ENCODE assay signal across 8 mouse cellular contexts in genomic region chr3:61001852-61002586, GRCm38 (mm10). TPM values are rescaled to one million over a fixed set of nuclear protein-coding genes. Genes with fewer than 3 reads are reported as not detected.
DNase-seq lines count a peak whose midpoint lies in the region; ATAC-seq and TF ChIP-seq lines count a peak whose summit lies in the region.

No protein-coding gene starts in this region.

- in situ Hi-C loops in ES-E14 (cut with MboI; ENCODE audit: low sequenced_read_pairs in 2 of 2, unreplicated experiment in 2 of 2): no loop called here

- H3K4me3 ChIP-seq in heart, embryonic 14.5 days (ENCODE audit: control insufficient read depth in 1 of 2, insufficient read depth in 1 of 2, low read depth in 1 of 2, low read length in 2 of 2): peak overlapping the region; percentile 83 to 99
- peak overlapping the region; percentile 75 to 89 for H3K4me3 ChIP-seq in ES-E14 (ENCODE audit: insufficient read depth in 1 of 2, low read depth in 1 of 2, low read length in 2 of 2, poor library complexity in 1 of 2, severe bottlenecking in 1 of 2)
- peak overlapping the region; percentile 74 for H3K4me3 ChIP-seq in erythroblast, embryonic 14.5 days (replicated peaks)
- peak overlapping the region; percentile 64 for H3K4me3 ChIP-seq in limb, embryonic 12.5 days (replicated peaks)
- H3K4me3 ChIP-seq in neural tube, embryonic 13.5 days: peak overlapping the region; percentile 55

- intact Hi-C loops in heart, postnatal 10 days (cut with DNase I): no loop called here

- H3K27me3 ChIP-seq in heart, embryonic 14.5 days (ENCODE audit: control insufficient read depth, insufficient read depth, low read length): 0 out of 2 replicates have a peak, but pooled peaks cover 10% of the 10 kb centered on the region
- peaks cover 22% of the 10 kb centered on the region for H3K27me3 ChIP-seq in erythroblast, embryonic 14.5 days (ENCODE audit: control insufficient read depth)
- peaks cover 39% of the 10 kb centered on the region for H3K27me3 ChIP-seq in limb, embryonic 12.5 days
- H3K27me3 ChIP-seq in neural tube, embryonic 13.5 days: peaks cover 26% of the 10 kb centered on the region

- no peak for DNase-seq in heart, postnatal 10 days
- DNase-seq in ES-E14 (ENCODE audit: low read depth, low spot score): peak; percentile 25
- DNase-seq in layer of hippocampus, postnatal 25 days (ENCODE audit: extremely low spot score in 1 of 2, low spot score in 1 of 2): no peak
- DNase-seq in left cerebral cortex, adult 18-20 months (ENCODE audit: low spot score in 2 of 2): no peak

- peak overlapping the region; percentile 78 for H3K9ac ChIP-seq in heart, embryonic 14.5 days (ENCODE audit: low read length)
- peak overlapping the region; percentile 44; the same call in 1 of the 2 replicates for H3K9ac ChIP-seq in ES-E14 (ENCODE audit: insufficient read depth, low read depth, low read length, poor library complexity, severe bottlenecking)
- peak overlapping the region; percentile 60 for H3K9ac ChIP-seq in limb, embryonic 12.5 days (replicated peaks)
- H3K9ac ChIP-seq in neural tube, embryonic 13.5 days: peak overlapping the region; percentile 69

- no peak overlapping the region; a peak in 1 of 4 replicates for H3K27ac ChIP-seq in heart, embryonic 14.5 days (replicated peaks in 1 of 2; ENCODE audit: control insufficient read depth in 1 of 2, insufficient read depth in 1 of 2, low read depth in 2 of 2, low read length in 2 of 2)
- no peak overlapping the region for H3K27ac ChIP-seq in ES-E14 (ENCODE audit: insufficient read depth, low read depth, low read length, poor library complexity, severe bottlenecking)
- H3K27ac ChIP-seq in limb, embryonic 12.5 days: no peak overlapping the region
- H3K27ac ChIP-seq in neural tube, embryonic 13.5 days (replicated peaks): no peak overlapping the region

- H3K4me1 ChIP-seq in heart, embryonic 14.5 days (ENCODE audit: control insufficient read depth in 2 of 2, insufficient read depth in 2 of 2, low read length in 2 of 2): peaks cover 0 to 9% of the 10 kb centered on the region in 2 experiments; a peak in 2 of 4 replicates
- H3K4me1 ChIP-seq in ES-E14 (ENCODE audit: control insufficient read depth in 2 of 2, insufficient read depth in 2 of 2, low read length in 2 of 2, poor library complexity in 1 of 2): peaks cover 0 to 3% of the 10 kb centered on the region in 2 experiments; a peak in 1 of 4 replicates
- H3K4me1 ChIP-seq in erythroblast, embryonic 14.5 days (ENCODE audit: control insufficient read depth): peaks cover 28% of the 10 kb centered on the region
- H3K4me1 ChIP-seq in limb, embryonic 12.5 days (replicated peaks): 0 out of 2 replicates have a peak, but pooled peaks cover 3% of the 10 kb centered on the region
- peaks cover 12% of the 10 kb centered on the region; the same call in 1 of the 2 replicates for H3K4me1 ChIP-seq in neural tube, embryonic 13.5 days (replicated peaks)

- 0 out of 2 replicates have a peak, but pooled peaks cover 3% of the 10 kb centered on the region for H3K36me3 ChIP-seq in heart, embryonic 14.5 days (ENCODE audit: control insufficient read depth, insufficient read depth, low read length)
- no peaks in the 10 kb centered on the region for H3K36me3 ChIP-seq in ES-E14 (ENCODE audit: control insufficient read depth, insufficient read depth, low read length, poor library complexity, severe bottlenecking)
- H3K36me3 ChIP-seq in erythroblast, embryonic 14.5 days (ENCODE audit: control insufficient read depth): no peaks in the 10 kb centered on the region
- no peaks in the 10 kb centered on the region for H3K36me3 ChIP-seq in limb, embryonic 12.5 days
- H3K36me3 ChIP-seq in neural tube, embryonic 13.5 days: no peaks in the 10 kb centered on the region

- ATAC-seq in heart, embryonic 14.5 days (ENCODE audit: insufficient number of reproducible peaks, insufficient read depth, low FRiP score, low read depth): peak; percentile 15; the same call in 1 of the 2 replicates
- peak; percentile 64 for ATAC-seq in limb, embryonic 12.5 days (ENCODE audit: insufficient number of reproducible peaks, insufficient read depth, low FRiP score, low TSS enrichment, low read depth)
- peak; percentile 74 for ATAC-seq in neural tube, embryonic 13.5 days (ENCODE audit: low read depth)

- no peaks in the 10 kb centered on the region for H3K9me3 ChIP-seq in heart, embryonic 14.5 days (ENCODE audit: control insufficient read depth, low read length)
- no peaks in the 10 kb centered on the region for H3K9me3 ChIP-seq in ES-E14 (ENCODE audit: control insufficient read depth, insufficient read depth, low read depth, low read length)
- H3K9me3 ChIP-seq in erythroblast, embryonic 14.5 days (ENCODE audit: control insufficient read depth, low read length): no peaks in the 10 kb centered on the region
- H3K9me3 ChIP-seq in limb, embryonic 12.5 days: no peaks in the 10 kb centered on the region
- no peaks in the 10 kb centered on the region for H3K9me3 ChIP-seq in neural tube, embryonic 13.5 days

- H3K4me2 ChIP-seq in heart, embryonic 14.5 days (ENCODE audit: low read length): peak overlapping the region; percentile 96
- H3K4me2 ChIP-seq in limb, embryonic 12.5 days: peak overlapping the region; percentile 94
- H3K4me2 ChIP-seq in neural tube, embryonic 13.5 days: peak overlapping the region; percentile 99

- WGBS in heart, embryonic 14.5 days: 3% methylated on average over 20 of the region's 20 CpGs
- 3% methylated on average over 20 of the region's 20 CpGs for WGBS in limb, embryonic 12.5 days
- 2% methylated on average over 20 of the region's 20 CpGs for WGBS in neural tube, embryonic 13.5 days

TF ChIP-seq in ES-E14, 5 proteins besides CTCF, POLR2A, EP300 and RAD21:
- TF ChIP-seq ZC3H11A (IDR thresholded peaks at IDR 0.05; ENCODE audit: borderline replicate concordance, low read depth, low read length) (no peak), ZNF384 (IDR thresholded peaks at IDR 0.05; ENCODE audit: low read depth, low read length) (no peak)

RNA-seq across cellular contexts. Expression of gene P2ry1, which starts 0.6 kb away (rescaled TPM):
- polyA plus RNA-seq in heart, embryonic 14.5 days (2014; fragmentation: Nextera tagmentation; extraction: Ambion mirVana): 5.4 and 5.9 TPM in 2 replicates
- 1 to 10 TPM; 5.7 to 6.6 TPM for total RNA-seq in heart, postnatal 10 days (2021)
- total RNA-seq in ES-E14 (2012; rRNA removed): 1.6 and 2.0 TPM in 2 replicates
- 0.02 and 0.08 TPM in 2 replicates for polyA plus RNA-seq in erythroblast, embryonic 14.5 days (2012)
- polyA plus RNA-seq in limb, embryonic 12.5 days (2016; fragmentation: Nextera tagmentation; extraction: Ambion mirVana): 3.1 and 4.2 TPM in 2 replicates
- 3.1 and 3.5 TPM in 2 replicates for polyA plus RNA-seq in neural tube, embryonic 13.5 days (2015; fragmentation: Nextera tagmentation; extraction: Ambion mirVana)
- 1 to 10 TPM; 2.6 to 3.9 TPM for total RNA-seq in layer of hippocampus, postnatal 25 days (2021)
- total RNA-seq in left cerebral cortex, adult 18-20 months (2021): 1 to 10 TPM; 3.2 to 3.9 TPM

Comparison
In these comparisons a context has a peak if more than half of its experiments do, and no peak if none do; other contexts are left out.
1. ATAC-seq: peak in every context shown above with its lines; median percentile 74 in neural tube, embryonic 13.5 days; 64 in limb, embryonic 12.5 days; 15 in heart, embryonic 14.5 days.